In genomic region chr9:44551138-44551537, GRCm38 (mm10) we compare ENCODE assay signal across 25 mouse cellular contexts. TPM values are rescaled to one million over a fixed set of nuclear protein-coding genes. Genes with fewer than 3 reads are reported as not detected.
A peak's percentile ranks its signal among the peaks of the same experiment; 100 is the strongest.
DNase-seq lines count a peak whose midpoint lies in the region; ATAC-seq and TF ChIP-seq lines count a peak whose summit lies in the region.
"Had no signal": no experiment of that assay in that cellular context is flagged by ENCODE, and none has a peak within 500 bp of the region (broad histone marks: within the 10 kb centered on the region; RNA-seq: fewer than 3 reads in every experiment).

No protein-coding gene starts in this region.

- H3K79me2 ChIP-seq in liver, adult 2 months (ENCODE audit: control insufficient read depth, insufficient read depth, low read length): no peaks in the 10 kb centered on the region

- no peak overlapping the region for H3K4me2 ChIP-seq in liver, embryonic 11.5 days
- H3K4me2 ChIP-seq in heart, embryonic 12.5 days: no peak overlapping the region
- H3K4me2 ChIP-seq: embryonic facial prominence, embryonic 15.5 days; forebrain, embryonic 15.5 days; hindbrain, embryonic 13.5 days had no signal

- no peak overlapping the region for H3K4me3 ChIP-seq in liver, adult 2 months (ENCODE audit: insufficient read depth, low read depth, low read length)
- no peak overlapping the region for H3K4me3 ChIP-seq in liver, embryonic 11.5 days (ENCODE audit: low read depth, low read length)
- no peak overlapping the region for H3K4me3 ChIP-seq in heart, embryonic 12.5 days
- H3K4me3 ChIP-seq: embryonic facial prominence, embryonic 15.5 days; forebrain, embryonic 15.5 days; hindbrain, embryonic 13.5 days had no signal

- H3K36me3 ChIP-seq in liver, adult 2 months (ENCODE audit: control insufficient read depth, insufficient read depth, low read length): no peaks in the 10 kb centered on the region
- H3K36me3 ChIP-seq in liver, embryonic 11.5 days (ENCODE audit: control insufficient read depth, insufficient read depth, low read length): no peaks in the 10 kb centered on the region
- H3K36me3 ChIP-seq in heart, embryonic 12.5 days: no peaks in the 10 kb centered on the region
- H3K36me3 ChIP-seq: embryonic facial prominence, embryonic 15.5 days; forebrain, embryonic 15.5 days; hindbrain, embryonic 13.5 days had no signal

- peak; percentile 31 for DNase-seq in liver, adult 2 months (ENCODE audit: extremely low read depth, low read depth, low spot score)
- no peak for DNase-seq in liver, embryonic 11.5 days (ENCODE audit: low spot score)
- DNase-seq in lung, postnatal 36 days: peak; percentile 57
- no peak for DNase-seq in lung, postnatal 14 days
- DNase-seq in gastrocnemius, postnatal 25 days: no peak
- DNase-seq: adrenal gland, postnatal 14 days; cerebellum, adult 18-20 months; cerebellum, adult 9-11 months; cerebellum, postnatal 36 days; embryo, embryonic 11 days; gastrocnemius, postnatal 14 days; heart, adult 11 months; heart, postnatal 10 days; heart, postnatal 4 days had no signal

- no peaks in the 10 kb centered on the region for H3K4me1 ChIP-seq in liver, adult 2 months (ENCODE audit: control insufficient read depth, insufficient read depth, low read length)
- H3K4me1 ChIP-seq in liver, embryonic 11.5 days (replicated peaks; ENCODE audit: control insufficient read depth, insufficient read depth, low read length): no peaks in the 10 kb centered on the region
- 0 out of 2 replicates have a peak, but pooled peaks cover 4% of the 10 kb centered on the region for H3K4me1 ChIP-seq in heart, embryonic 12.5 days (replicated peaks)
- H3K4me1 ChIP-seq: embryonic facial prominence, embryonic 15.5 days; forebrain, embryonic 15.5 days; hindbrain, embryonic 13.5 days had no signal

- H3K27ac ChIP-seq in liver, adult 2 months (replicated peaks; ENCODE audit: insufficient read depth, low read depth, low read length): no peak overlapping the region
- no peak overlapping the region for H3K27ac ChIP-seq in liver, embryonic 11.5 days (ENCODE audit: low read depth, low read length)
- H3K27ac ChIP-seq in heart, embryonic 12.5 days (ENCODE audit: poor library complexity, severe bottlenecking): no peak overlapping the region
- H3K27ac ChIP-seq: embryonic facial prominence, embryonic 15.5 days; forebrain, embryonic 15.5 days; hindbrain, embryonic 13.5 days; hindbrain, postnatal 0 days had no signal

- H3K27me3 ChIP-seq in liver, adult 2 months (ENCODE audit: control insufficient read depth, insufficient read depth, low read length): no peaks in the 10 kb centered on the region
- H3K27me3 ChIP-seq in liver, embryonic 11.5 days (replicated peaks; ENCODE audit: control insufficient read depth, insufficient read depth, low read length): no peaks in the 10 kb centered on the region
- no peaks in the 10 kb centered on the region for H3K27me3 ChIP-seq in heart, embryonic 12.5 days (replicated peaks)
- H3K27me3 ChIP-seq: embryonic facial prominence, embryonic 15.5 days; forebrain, embryonic 15.5 days; hindbrain, embryonic 13.5 days had no signal

- 80% methylated on average over 10 of the region's 10 CpGs for WGBS in liver, adult 2 months
- WGBS in liver, embryonic 11.5 days: 61% methylated on average over 10 of the region's 10 CpGs
- 83% methylated on average over 10 of the region's 10 CpGs for WGBS in heart, embryonic 12.5 days

- H3K9ac ChIP-seq in liver, adult 2 months (ENCODE audit: low read depth, low read length): no peak overlapping the region
- H3K9ac ChIP-seq in liver, embryonic 11.5 days (ENCODE audit: low read depth, low read length): no peak overlapping the region
- no peak overlapping the region for H3K9ac ChIP-seq in heart, embryonic 12.5 days
- H3K9ac ChIP-seq: embryonic facial prominence, embryonic 15.5 days; forebrain, embryonic 15.5 days; hindbrain, embryonic 13.5 days had no signal

- no peak for ATAC-seq in liver, embryonic 11.5 days (replicated peaks; ENCODE audit: low FRiP score)
- ATAC-seq in megakaryocyte, adult 5-6 weeks (ENCODE audit: poor library complexity, severe bottlenecking): peak; percentile 90
- ATAC-seq in neutrophil, adult 5-6 weeks (ENCODE audit: extremely low read depth, insufficient number of reproducible peaks, low FRiP score, poor library complexity, severe bottlenecking): peak; percentile 28; the same call in 1 of the 2 replicates
- ATAC-seq in heart, embryonic 12.5 days (ENCODE audit: insufficient number of reproducible peaks, low FRiP score): no peak
- ATAC-seq: activated CD4-positive, CD25-positive, alpha-beta regulatory T cell, adult 4 months; forebrain, embryonic 15.5 days; hindbrain, postnatal 0 days had no signal

- TF ChIP-seq POLR2A in liver, adult 2 months (IDR thresholded peaks at IDR 0.05; ENCODE audit: extremely low read depth, insufficient read depth, low read length): no peak

- no peak for TF ChIP-seq CTCF in liver, adult 2 months (IDR thresholded peaks at IDR 0.05; ENCODE audit: low read depth, low read length)

- H3K9me3 ChIP-seq in liver, embryonic 11.5 days (ENCODE audit: control insufficient read depth, low read length): no peaks in the 10 kb centered on the region
- H3K9me3 ChIP-seq in heart, embryonic 12.5 days (replicated peaks): no peaks in the 10 kb centered on the region; the same call in 1 of the 2 replicates
- H3K9me3 ChIP-seq: embryonic facial prominence, embryonic 15.5 days; forebrain, embryonic 15.5 days; hindbrain, embryonic 13.5 days had no signal

RNA-seq across cellular contexts. Expression of gene Cxcr5, which starts 10.5 kb away (rescaled TPM):
- total RNA-seq in liver, adult 2 months (2014; rRNA removed): 0.18 and 0.20 TPM in 2 replicates
- 0.24 and 1.4 TPM in 2 replicates for polyA plus RNA-seq in liver, adult 2 months (2012; rRNA removed)
- 0.47 TPM in 1 of 2 replicates, not detected in the other for polyA plus RNA-seq in liver, embryonic 11.5 days (2014; fragmentation: Nextera tagmentation; extraction: Ambion mirVana)
- not detected in 2 replicates for total RNA-seq in megakaryocyte, adult 5-6 weeks (2015)
- total RNA-seq in megakaryocyte, adult 5-6 weeks (2017): not detected in 2 replicates
- total RNA-seq in neutrophil, adult 5-6 weeks (2017): 207 and 222 TPM in 2 replicates
- total RNA-seq in gastrocnemius, postnatal 25 days (2021): not detected
- not detected in 2 replicates for polyA plus RNA-seq in heart, embryonic 12.5 days (2016; fragmentation: Nextera tagmentation; extraction: Ambion mirVana)
- total RNA-seq: gastrocnemius, postnatal 14 days; hindbrain, postnatal 0 days; MEL had no signal
- polyA plus RNA-seq: C2C12; forebrain, embryonic 15.5 days; heart, embryonic 14.5 days; hindbrain, postnatal 0 days had no signal

RNA-seq across cellular contexts. Expression of gene Ddx6, which starts 53.6 kb away (rescaled TPM):
- total RNA-seq in liver, adult 2 months (2014; rRNA removed): 58.4 and 58.7 TPM in 2 replicates
- 8.4 and 8.8 TPM in 2 replicates for polyA plus RNA-seq in liver, adult 2 months (2012; rRNA removed)
- 8.4 and 10.2 TPM in 2 replicates for polyA plus RNA-seq in liver, embryonic 11.5 days (2014; fragmentation: Nextera tagmentation; extraction: Ambion mirVana)
- 57.1 and 60.2 TPM in 2 replicates for total RNA-seq in megakaryocyte, adult 5-6 weeks (2015)
- 71.2 and 88.8 TPM in 2 replicates for total RNA-seq in megakaryocyte, adult 5-6 weeks (2017)
- 301 and 311 TPM in 2 replicates for total RNA-seq in neutrophil, adult 5-6 weeks (2017)
- total RNA-seq in gastrocnemius, postnatal 25 days (2021): 10 to 100 TPM; 55.1 to 59.4 TPM
- 12.4 and 13.5 TPM in 2 replicates for polyA plus RNA-seq in heart, embryonic 12.5 days (2016; fragmentation: Nextera tagmentation; extraction: Ambion mirVana)

Comparison
In these comparisons a context has a peak if more than half of its experiments do, and no peak if none do; other contexts are left out.
1. DNase-seq: peak in liver, adult 2 months (single experiment) and lung, postnatal 36 days (single experiment); none in liver, embryonic 11.5 days (single experiment), lung, postnatal 14 days (single experiment) and gastrocnemius, postnatal 25 days (single experiment).
2. ATAC-seq: peak in megakaryocyte, adult 5-6 weeks (single experiment) and neutrophil, adult 5-6 weeks (single experiment); none in liver, embryonic 11.5 days (single experiment) and heart, embryonic 12.5 days (single experiment).
3. RNA of gene Cxcr5, which starts 10.5 kb away (total RNA-seq): 207 to 222 TPM in neutrophil, adult 5-6 weeks; 0.18 to 0.20 TPM in liver, adult 2 months, not detected in megakaryocyte, adult 5-6 weeks and not detected in gastrocnemius, postnatal 25 days; every median in the first group is over 100 times any median in the second.